Mouse (Mus musculus) spleen, adult 2 months (tissue): ENCODE measurements around the gene Tmem127. TPM values are rescaled to one million over a fixed set of nuclear protein-coding genes. Genes with fewer than 3 reads are reported as not detected.

Experiments used
- DNase-seq, 2 experiments: peaks; one replicate each; pipeline versions ENCODE4 v3.0.0 to v3.0.0-alpha.2; 2012 to 2021; ENCODE audit warnings: low spot score in 2 of 2, low read depth in 1 of 2
- H3K27ac ChIP-seq: fragments of 200-500 bp; 2 replicates; pipeline ENCODE4 v1.5.1; 2012; ENCODE audit warnings: low read length, inconsistent platforms; ENCODE audit not compliant: insufficient read depth
- H3K27me3 ChIP-seq: fragments of 200-500 bp; 2 replicates; pipeline ENCODE4 v1.6.1; 2012; ENCODE audit warnings: mild to moderate bottlenecking, moderate library complexity, low read length, inconsistent platforms; ENCODE audit not compliant: control insufficient read depth, insufficient read depth
- H3K36me3 ChIP-seq: fragments of 200-500 bp; 2 replicates; pipeline ENCODE4 v1.6.1; 2012; ENCODE audit warnings: mild to moderate bottlenecking, low read length, inconsistent platforms; ENCODE audit not compliant: control insufficient read depth, insufficient read depth
- H3K4me1 ChIP-seq: fragments of 200-500 bp; 2 replicates; pipeline ENCODE4 v1.6.1; 2011; ENCODE audit warnings: inconsistent platforms; ENCODE audit not compliant: control insufficient read depth, insufficient read depth, insufficient read length
- H3K4me3 ChIP-seq: fragments of 200-500 bp; 2 replicates; pipeline ENCODE4 v1.5.1; 2011; ENCODE audit warnings: mild to moderate bottlenecking, inconsistent platforms; ENCODE audit not compliant: insufficient read depth, insufficient read length; ENCODE audit errors: extremely low read depth
- CTCF ChIP-seq: fragments of 200-500 bp; IDR thresholded peaks from 2 replicates; pipeline ENCODE4 v1.5.1; 2011; ENCODE audit warnings: mild to moderate bottlenecking, inconsistent platforms; ENCODE audit not compliant: insufficient read depth, insufficient read length, insufficient replicate concordance; ENCODE audit errors: extremely low read depth
- POLR2A ChIP-seq: fragments of 200-500 bp; IDR thresholded peaks from 2 replicates; pipeline ENCODE4 v1.6.1; 2011; ENCODE audit warnings: low read depth, low read length, inconsistent platforms
- WGBS: fragments of 180-500 bp; shearing (Covaris S2); methylation state at CpG from one replicate; pipeline ENCODE4 v1.1.7; 2018; 5-methylcytosine and 5-hydroxymethylcytosine counted together
- polyA plus RNA-seq: library from polyadenylated mRNA; depleted of rRNA; stranded (reverse); fragments of >200 nt; gene quantifications from 2 replicates; pipeline ENCODE4 v1.2.3, GENCODE M21; 2012

Tmem127 gene
- polyA plus RNA-seq, 1 experiment = 59.9 TPM

- Histone ChIP-seq H3K27me3 (no peaks in the 10 kb centered on the region), H3K27ac (no peak overlapping the region; the same call in 1 of the 2 replicates), H3K36me3 (no peaks in the 10 kb centered on the region), H3K4me1 (peaks cover 8% of the 10 kb centered on the region; the same call in 1 of the 2 replicates), H3K4me3 (no peak overlapping the region)
- 92% methylated on average over 2 of the region's 2 CpGs for WGBS
- TF ChIP-seq CTCF = no peak
- TF ChIP-seq POLR2A = no peak
- DNase-seq = no peak
These were observed 26.9 kb downstream of the Tmem127 start for GRCm38 (mm10) chr2:127274590-127274989.

GRCm38 (mm10) chr2:127275551-127276320 is 28.0 kb downstream of the Tmem127 start:
- WGBS = 90% methylated on average over 5 of the region's 5 CpGs
- Histone ChIP-seq H3K4me1 (peaks cover 8% of the 10 kb centered on the region; the same call in 1 of the 2 replicates), H3K27me3 (no peaks in the 10 kb centered on the region), H3K27ac (no peak overlapping the region), H3K36me3 (no peaks in the 10 kb centered on the region), H3K4me3 (no peak overlapping the region)
- TF ChIP-seq CTCF (no peak), POLR2A (no peak)
- no peak for DNase-seq

- no peak overlapping the region for H3K27ac ChIP-seq
- TF ChIP-seq POLR2A (no peak), CTCF (no peak)
- no peak for DNase-seq
These were observed 30.5 kb downstream of the Tmem127 start for GRCm38 (mm10) chr2:127278162-127278561.

GRCm38 (mm10) chr2:127292250-127292649 is 44.5 kb downstream of the Tmem127 start:
- Histone ChIP-seq H3K4me1 (no peaks in the 10 kb centered on the region), H3K27ac (no peak overlapping the region), H3K27me3 (no peaks in the 10 kb centered on the region), H3K4me3 (no peak overlapping the region), H3K36me3 (peaks cover 38% of the 10 kb centered on the region)
- no peak for TF ChIP-seq CTCF
- TF ChIP-seq POLR2A = no peak
- no peak for DNase-seq
- 94% methylated on average over 4 of the region's 4 CpGs for WGBS

More at GRCm38 (mm10) chr2:127278162-127278561, 30.5 kb downstream of the Tmem127 start:
- Histone ChIP-seq H3K36me3 (no peaks in the 10 kb centered on the region), H3K4me3 (no peak overlapping the region), H3K4me1 (peaks cover 2% of the 10 kb centered on the region; the same call in 1 of the 2 replicates), H3K27me3 (no peaks in the 10 kb centered on the region)

- no peak overlapping the region for H3K4me3 ChIP-seq
- DNase-seq = no peak
- H3K27ac ChIP-seq = no peak overlapping the region
- 96% methylated on average over 7 of the region's 7 CpGs for WGBS
- no peaks in the 10 kb centered on the region for H3K4me1 ChIP-seq
- H3K27me3 ChIP-seq = no peaks in the 10 kb centered on the region
- peaks cover 29% of the 10 kb centered on the region for H3K36me3 ChIP-seq
- TF ChIP-seq CTCF (no peak), POLR2A (no peak)
These were observed 49.5 kb downstream of the Tmem127 start for GRCm38 (mm10) chr2:127297001-127297805.

- DNase-seq = no peak
- Histone ChIP-seq H3K27ac (no peak overlapping the region), H3K4me3 (no peak overlapping the region), H3K27me3 (no peaks in the 10 kb centered on the region), H3K36me3 (peaks cover 27% of the 10 kb centered on the region), H3K4me1 (no peaks in the 10 kb centered on the region)
- WGBS = 95% methylated on average over 1 of the region's 1 CpGs
- TF ChIP-seq POLR2A (no peak), CTCF (no peak)
These were observed 50.3 kb downstream of the Tmem127 start for GRCm38 (mm10) chr2:127298056-127298455.
